Mouse (Mus musculus) midbrain, embryonic 14.5 days (tissue): ENCODE results near the gene Nphp4. TPM values are rescaled to one million over a fixed set of nuclear protein-coding genes. Genes with fewer than 3 reads are reported as not detected.

Experiments used
- ATAC-seq: fragments of 200-750 bp; cut with Nextera tagmentation; 2 replicates; pipeline ENCODE4 v1.8.0; 2017; ENCODE audit warnings: moderate number of reproducible peaks, moderate library complexity; ENCODE audit not compliant: low FRiP score, low TSS enrichment
- DNase-seq: peaks from one replicate; pipeline ENCODE4 v3.0.0-alpha.2; 2015
- H3K27ac ChIP-seq: fragments of 300-500 bp; sonication (generic); replicated peaks from 2 replicates; pipeline ENCODE4 v1.5.1; 2014; ENCODE audit warnings: mild to moderate bottlenecking, low read depth, low read length, moderate library complexity
- H3K27me3 ChIP-seq: fragments of 300-500 bp; sonication (generic); 2 replicates; pipeline ENCODE4 v1.6.1; 2014; ENCODE audit warnings: low read length, control low read depth, mixed read lengths; ENCODE audit not compliant: control insufficient read depth, insufficient read depth
- H3K36me3 ChIP-seq: fragments of 300-500 bp; sonication (generic); 2 replicates; pipeline ENCODE4 v1.6.1; 2014; ENCODE audit warnings: low read length, control low read depth; ENCODE audit not compliant: control insufficient read depth, insufficient read depth
- H3K4me1 ChIP-seq: fragments of 300-500 bp; sonication (generic); 2 replicates; pipeline ENCODE4 v1.6.1; 2014; ENCODE audit warnings: mild to moderate bottlenecking, antibody characterized with exemption, low read length, control low read depth; ENCODE audit not compliant: control insufficient read depth, insufficient read depth
- H3K4me2 ChIP-seq: fragments of 300-500 bp; sonication (generic); 2 replicates; pipeline ENCODE4 v1.6.1; 2014; ENCODE audit warnings: mild to moderate bottlenecking, low read length, moderate library complexity
- H3K4me3 ChIP-seq: fragments of 300-500 bp; sonication (generic); replicated peaks from 2 replicates; pipeline ENCODE4 v1.5.1; 2014; ENCODE audit warnings: low read depth, low read length
- H3K9ac ChIP-seq: fragments of 300-500 bp; sonication (generic); replicated peaks from 2 replicates; pipeline ENCODE4 v1.6.1; 2014; ENCODE audit warnings: mild to moderate bottlenecking, low read length, moderate library complexity
- H3K9me3 ChIP-seq: fragments of 300-500 bp; sonication (generic); 2 replicates; pipeline ENCODE4 v1.6.1; 2016; ENCODE audit warnings: low read length, control low read depth, mixed read lengths; ENCODE audit not compliant: control insufficient read depth
- WGBS: fragments of 180-500 bp; shearing (Covaris S2); extraction: QIAGEN DNeasy Blood & Tissue Kit; methylation state at CpG from one replicate; pipeline ENCODE4 v1.1.7; 2014; 5-methylcytosine and 5-hydroxymethylcytosine counted together
- polyA plus RNA-seq: library from polyadenylated mRNA; unstranded; fragments of >200 nt; fragmentation: Nextera tagmentation; extraction: Ambion mirVana; gene quantifications from 2 replicates; pipeline ENCODE4 v1.2.1, GENCODE M21; 2014

Nphp4 gene
- polyA plus RNA-seq, 1 experiment from 2014 or later = 5.9 TPM

- H3K27ac ChIP-seq = no peak overlapping the region
- no peak overlapping the region for H3K4me2 ChIP-seq
- H3K4me1 ChIP-seq = peaks cover 3% of the 10 kb centered on the region; the same call in 1 of the 2 replicates
- H3K9ac ChIP-seq = no peak overlapping the region
- no peaks in the 10 kb centered on the region for H3K9me3 ChIP-seq
- H3K36me3 ChIP-seq = no peaks in the 10 kb centered on the region
- no peak overlapping the region for H3K4me3 ChIP-seq
- 81% methylated on average over 22 of the region's 22 CpGs for WGBS
- H3K27me3 ChIP-seq = no peaks in the 10 kb centered on the region
- no peak for ATAC-seq
- no peak for DNase-seq
Observed at GRCm38 (mm10) chr4:152447731-152448665, 28.5 kb upstream of the Nphp4 start.

- H3K4me3 ChIP-seq = no peak overlapping the region
- no peaks in the 10 kb centered on the region for H3K27me3 ChIP-seq
- H3K27ac ChIP-seq = no peak overlapping the region
- ATAC-seq (no peak), DNase-seq (no peak)
- no peaks in the 10 kb centered on the region for H3K36me3 ChIP-seq
- WGBS = 69% methylated on average over 8 of the region's 8 CpGs
- H3K9me3 ChIP-seq = no peaks in the 10 kb centered on the region
- no peak overlapping the region for H3K9ac ChIP-seq
- peaks cover 9% of the 10 kb centered on the region; the same call in 1 of the 2 replicates for H3K4me1 ChIP-seq
- no peak overlapping the region for H3K4me2 ChIP-seq
Observed at GRCm38 (mm10) chr4:152448666-152449018, 27.9 kb upstream of the Nphp4 start.

GRCm38 (mm10) chr4:152451371-152451770 lies 25.1 kb upstream of the Nphp4 start:
- no peaks in the 10 kb centered on the region for H3K9me3 ChIP-seq
- ATAC-seq (no peak), DNase-seq (no peak)
- no peaks in the 10 kb centered on the region for H3K36me3 ChIP-seq
- H3K4me3 ChIP-seq = no peak overlapping the region
- no peaks in the 10 kb centered on the region for H3K27me3 ChIP-seq
- H3K27ac ChIP-seq = no peak overlapping the region
- 91% methylated on average over 6 of the region's 6 CpGs for WGBS
- no peak overlapping the region for H3K9ac ChIP-seq
- no peak overlapping the region for H3K4me2 ChIP-seq
- H3K4me1 ChIP-seq = peaks cover 11% of the 10 kb centered on the region; the same call in 1 of the 2 replicates

- H3K9me3 ChIP-seq = no peaks in the 10 kb centered on the region
- no peak for ATAC-seq
- H3K4me2 ChIP-seq = no peak overlapping the region
- peaks cover 11% of the 10 kb centered on the region; the same call in 1 of the 2 replicates for H3K4me1 ChIP-seq
- no peaks in the 10 kb centered on the region for H3K27me3 ChIP-seq
- WGBS = 28% methylated on average over 10 of the region's 10 CpGs
- H3K27ac ChIP-seq = no peak overlapping the region; the same call in 1 of the 2 replicates
- no peak overlapping the region for H3K9ac ChIP-seq
- H3K36me3 ChIP-seq = no peaks in the 10 kb centered on the region
- DNase-seq = peak; percentile 23
- H3K4me3 ChIP-seq = no peak overlapping the region
Observed at GRCm38 (mm10) chr4:152453079-152453478, 23.4 kb upstream of the Nphp4 start.

GRCm38 (mm10) chr4:152454153-152454552 lies 22.4 kb upstream of the Nphp4 start:
- Histone ChIP-seq H3K27me3 (no peaks in the 10 kb centered on the region), H3K27ac (no peak overlapping the region), H3K4me3 (no peak overlapping the region), H3K36me3 (no peaks in the 10 kb centered on the region), H3K9me3 (no peaks in the 10 kb centered on the region), H3K4me1 (peaks cover 11% of the 10 kb centered on the region; the same call in 1 of the 2 replicates), H3K9ac (no peak overlapping the region), H3K4me2 (no peak overlapping the region)
- peak; percentile 14 for DNase-seq
- ATAC-seq = no peak
- WGBS = 80% methylated on average over 12 of the region's 12 CpGs

GRCm38 (mm10) chr4:152456609-152457008 lies 19.9 kb upstream of the Nphp4 start:
- H3K27ac ChIP-seq = no peak overlapping the region
- peaks cover 11% of the 10 kb centered on the region; the same call in 1 of the 2 replicates for H3K4me1 ChIP-seq
- no peak for ATAC-seq
- H3K4me2 ChIP-seq = no peak overlapping the region
- no peaks in the 10 kb centered on the region for H3K27me3 ChIP-seq
- no peak for DNase-seq
- no peaks in the 10 kb centered on the region for H3K9me3 ChIP-seq
- no peak overlapping the region for H3K4me3 ChIP-seq
- no peaks in the 10 kb centered on the region for H3K36me3 ChIP-seq
- 82% methylated on average over 18 of the region's 18 CpGs for WGBS
- H3K9ac ChIP-seq = no peak overlapping the region

GRCm38 (mm10) chr4:152457673-152458072 lies 18.8 kb upstream of the Nphp4 start:
- Histone ChIP-seq H3K36me3 (no peaks in the 10 kb centered on the region), H3K4me3 (no peak overlapping the region), H3K4me1 (peaks cover 11% of the 10 kb centered on the region; the same call in 1 of the 2 replicates), H3K27me3 (no peaks in the 10 kb centered on the region), H3K27ac (no peak overlapping the region), H3K9me3 (no peaks in the 10 kb centered on the region), H3K4me2 (no peak overlapping the region), H3K9ac (no peak overlapping the region)
- 93% methylated on average over 4 of the region's 4 CpGs for WGBS
- DNase-seq (no peak), ATAC-seq (no peak)

- Histone ChIP-seq H3K4me2 (no peak overlapping the region), H3K4me3 (no peak overlapping the region), H3K9me3 (no peaks in the 10 kb centered on the region), H3K27me3 (no peaks in the 10 kb centered on the region), H3K4me1 (peaks cover 13% of the 10 kb centered on the region), H3K36me3 (no peaks in the 10 kb centered on the region), H3K27ac (no peak overlapping the region), H3K9ac (no peak overlapping the region)
- ATAC-seq (no peak), DNase-seq (no peak)
- 83% methylated on average over 12 of the region's 12 CpGs for WGBS
Observed at GRCm38 (mm10) chr4:152462516-152462915, 14.0 kb upstream of the Nphp4 start.

GRCm38 (mm10) chr4:152463147-152463546 lies 13.4 kb upstream of the Nphp4 start:
- ATAC-seq = no peak
- Histone ChIP-seq H3K9me3 (no peaks in the 10 kb centered on the region), H3K4me1 (peaks cover 13% of the 10 kb centered on the region), H3K36me3 (no peaks in the 10 kb centered on the region), H3K4me3 (no peak overlapping the region), H3K4me2 (no peak overlapping the region), H3K9ac (no peak overlapping the region), H3K27me3 (no peaks in the 10 kb centered on the region), H3K27ac (no peak overlapping the region)
- DNase-seq = no peak
- WGBS = 92% methylated on average over 9 of the region's 9 CpGs
